Mouse (Mus musculus): ENCODE data around the gene Kcnrg.

DNA sequence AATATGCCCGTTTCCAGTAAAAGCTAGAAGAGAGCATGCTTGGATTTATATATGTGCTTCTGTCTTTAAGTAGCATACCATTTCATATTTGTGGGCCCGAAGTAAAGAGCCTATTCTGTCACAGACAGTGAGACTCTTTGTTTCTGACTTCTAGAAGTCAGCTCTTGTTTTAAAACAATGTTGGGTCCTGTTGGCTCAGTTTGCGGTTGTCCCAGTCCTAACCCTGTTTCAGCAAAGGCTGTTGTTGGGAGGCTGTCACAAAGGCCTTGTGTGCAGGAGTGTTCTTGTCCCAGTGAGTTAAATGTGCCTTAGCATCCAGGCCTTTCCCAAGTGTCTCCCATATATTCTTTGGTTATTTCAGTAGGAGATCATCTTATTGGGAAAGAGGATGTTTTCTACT, 3.2 kb upstream of the Kcnrg start:
- TF ChIP-seq CTCF (conservative IDR thresholded peaks at IDR 0.05; ENCODE audit: insufficient read depth, insufficient read length, low read depth, low read length) (no peak), POLR2A (IDR thresholded peaks at IDR 0.05; ENCODE audit: low read depth, low read length) (no peak)

Data from kidney, adult 2 months (tissue).